Mouse (Mus musculus) small intestine, adult 2 months (tissue): Measurements from ENCODE around the gene Arid3a. TPM values are rescaled to one million over a fixed set of nuclear protein-coding genes. Genes with fewer than 3 reads are reported as not detected.

ENCODE experiments used
- H3K27ac ChIP-seq: fragments of 200-500 bp; 2 replicates; pipeline ENCODE4 v1.5.1; 2012; ENCODE audit warnings: low read depth, low read length, control low read depth, inconsistent platforms; ENCODE audit not compliant: insufficient read depth
- H3K27me3 ChIP-seq: fragments of 200-500 bp; 2 replicates; pipeline ENCODE4 v1.6.1; 2012; ENCODE audit warnings: mild to moderate bottlenecking, moderate library complexity, low read length, inconsistent platforms; ENCODE audit not compliant: control insufficient read depth, insufficient read depth
- H3K36me3 ChIP-seq: fragments of 200-500 bp; 2 replicates; pipeline ENCODE4 v1.6.1; 2012; ENCODE audit warnings: mild to moderate bottlenecking, low read length, control low read depth, inconsistent platforms; ENCODE audit not compliant: control insufficient read depth, insufficient read depth
- H3K4me1 ChIP-seq: fragments of 200-500 bp; 2 replicates; pipeline ENCODE4 v1.6.1; 2012; ENCODE audit warnings: low read length, inconsistent platforms, mixed read lengths; ENCODE audit not compliant: control insufficient read depth, insufficient read depth, insufficient read length
- H3K4me3 ChIP-seq: fragments of 200-500 bp; 2 replicates; pipeline ENCODE4 v1.5.1; 2012; ENCODE audit warnings: low read depth, mild to moderate bottlenecking, control low read depth, inconsistent platforms, low read length, moderate library complexity
- CTCF ChIP-seq: fragments of 200-500 bp; IDR thresholded peaks from 2 replicates; pipeline ENCODE4 v1.5.1; 2012; ENCODE audit warnings: low read depth, mild to moderate bottlenecking, control low read depth, inconsistent platforms, low read length, moderate library complexity, mixed read lengths; ENCODE audit not compliant: insufficient replicate concordance, insufficient read length; ENCODE audit errors: extremely low read depth
- POLR2A ChIP-seq: fragments of 200-500 bp; IDR thresholded peaks from 2 replicates; pipeline ENCODE4 v1.6.1; 2012; ENCODE audit warnings: low read depth, mild to moderate bottlenecking, control low read depth, inconsistent platforms, low read length, moderate library complexity
- WGBS: fragments of 180-500 bp; shearing (Covaris S2); methylation state at CpG from one replicate; pipeline ENCODE4 v1.1.7; 2018; 5-methylcytosine and 5-hydroxymethylcytosine counted together
- polyA plus RNA-seq: library from polyadenylated mRNA; depleted of rRNA; stranded (reverse); fragments of >200 nt; gene quantifications from 2 replicates; pipeline ENCODE4 v1.2.3, GENCODE M21; 2012

Gene Arid3a
- polyA plus RNA-seq, 1 experiment = 23.9 TPM

DNA sequence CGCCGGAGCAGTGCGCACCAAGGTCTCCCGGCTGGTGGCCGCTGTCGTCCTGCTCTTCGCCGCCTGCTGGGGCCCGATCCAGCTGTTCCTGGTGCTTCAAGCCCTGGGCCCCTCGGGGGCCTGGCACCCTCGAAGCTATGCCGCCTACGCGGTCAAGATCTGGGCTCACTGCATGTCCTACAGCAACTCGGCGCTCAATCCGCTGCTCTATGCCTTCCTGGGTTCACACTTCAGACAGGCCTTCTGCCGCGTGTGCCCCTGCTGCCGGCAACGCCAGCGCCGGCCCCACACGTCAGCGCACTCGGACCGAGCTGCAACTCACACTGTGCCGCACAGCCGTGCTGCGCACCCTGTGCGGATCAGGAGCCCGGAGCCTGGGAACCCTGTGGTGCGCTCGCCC is 5.3 kb upstream of the Arid3a start:
- Histone ChIP-seq H3K27ac (no peak overlapping the region), H3K4me3 (0 out of 2 replicates have a peak overlapping the region, but pooled peaks have one; percentile 35), H3K4me1 (peaks cover 20% of the 10 kb centered on the region), H3K27me3 (peaks cover 12% of the 10 kb centered on the region; the same call in 1 of the 2 replicates), H3K36me3 (no peaks in the 10 kb centered on the region)
- TF ChIP-seq CTCF = no peak
- TF ChIP-seq POLR2A = no peak
- WGBS = 23% methylated on average over 34 of the region's 34 CpGs

DNA sequence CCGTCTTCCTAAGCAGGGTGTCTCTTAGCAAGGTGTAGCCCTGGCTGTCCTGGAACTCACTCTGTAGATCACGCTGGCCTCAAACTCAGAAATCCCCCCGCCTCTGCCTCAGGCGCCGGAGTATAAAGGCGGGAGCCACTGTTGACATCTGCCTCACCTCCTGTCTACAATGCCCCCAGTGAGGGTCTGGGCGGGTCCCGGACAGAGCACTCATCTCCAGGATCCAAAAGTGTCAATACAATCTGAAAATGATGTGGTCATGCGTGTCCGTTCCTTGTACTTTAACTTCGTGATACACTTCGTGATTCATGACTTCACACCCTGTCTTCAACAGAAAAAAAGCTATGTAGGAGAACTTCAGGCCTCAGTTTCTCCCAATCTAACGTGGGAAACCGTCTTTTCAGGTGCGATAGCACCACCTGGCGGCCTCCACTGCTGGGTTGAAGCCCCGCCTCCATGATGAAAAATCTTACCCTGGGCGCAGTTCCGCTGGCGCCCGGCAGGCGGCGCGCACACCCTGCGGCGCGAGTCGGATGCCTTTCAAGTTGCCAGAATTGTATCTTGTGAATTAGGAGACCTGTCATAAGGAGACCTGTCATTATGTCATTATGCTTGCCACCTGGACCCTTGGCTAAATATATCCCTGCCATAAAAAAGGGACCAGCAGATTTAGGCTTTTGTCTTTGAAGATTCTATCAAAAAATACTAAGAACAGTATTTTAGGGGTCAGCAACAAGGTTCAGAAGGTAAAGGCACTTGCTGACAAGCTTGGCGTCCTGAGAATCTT is 1.7 kb upstream of the Arid3a start:
- 14% methylated on average over 29 of the region's 29 CpGs for WGBS
- H3K4me3 ChIP-seq = no peak overlapping the region

DNA sequence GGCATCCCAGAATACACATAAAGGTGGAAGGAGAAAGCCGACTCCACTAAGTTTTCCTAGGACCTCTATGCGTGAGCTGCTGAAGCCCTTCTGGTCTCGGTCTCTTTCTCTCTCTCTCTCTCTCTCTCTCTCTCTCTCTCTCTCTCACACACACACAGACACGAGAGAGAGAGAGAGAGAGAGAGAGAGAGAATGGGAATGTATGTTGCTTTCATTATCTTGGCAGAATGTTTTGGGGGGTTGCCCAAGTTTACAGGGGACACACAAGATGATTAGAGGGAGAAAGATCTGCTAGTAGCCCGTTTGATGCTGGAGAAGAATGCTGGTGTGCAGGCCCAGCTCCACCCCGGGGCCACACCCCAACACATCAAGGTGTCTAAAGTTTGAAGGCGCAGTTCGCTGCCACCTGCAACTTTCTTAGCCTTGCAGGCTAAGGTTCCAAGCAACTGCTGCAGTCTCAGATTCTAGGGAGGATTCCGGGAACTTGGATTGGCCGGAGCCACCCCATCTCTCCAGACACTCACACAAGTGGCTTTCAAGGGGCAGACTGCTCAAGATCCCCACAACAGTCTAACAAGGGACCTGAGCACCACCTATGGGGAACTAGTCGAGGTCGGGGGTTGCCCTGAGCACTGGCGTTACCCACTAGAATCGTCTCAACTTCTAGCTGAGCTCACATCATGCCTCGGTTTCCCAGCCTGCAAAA is 905 bp upstream of the Arid3a start:
- peak overlapping the region; percentile 83 for H3K4me3 ChIP-seq
- H3K27me3 ChIP-seq = peaks cover 15% of the 10 kb centered on the region
- TF ChIP-seq POLR2A = no peak
- TF ChIP-seq CTCF = no peak
- no peaks in the 10 kb centered on the region for H3K36me3 ChIP-seq
- 2% methylated on average over 15 of the region's 15 CpGs for WGBS
- H3K27ac ChIP-seq = peak overlapping the region; percentile 74
- peaks cover 14% of the 10 kb centered on the region for H3K4me1 ChIP-seq

More for the DNA sequence above, 1.7 kb upstream of the Arid3a start:
- Histone ChIP-seq H3K36me3 (no peaks in the 10 kb centered on the region), H3K27me3 (peaks cover 18% of the 10 kb centered on the region), H3K27ac (peak overlapping the region; percentile 74), H3K4me1 (peaks cover 16% of the 10 kb centered on the region)
- peak; percentile 100 for TF ChIP-seq CTCF
- TF ChIP-seq POLR2A = no peak

DNA sequence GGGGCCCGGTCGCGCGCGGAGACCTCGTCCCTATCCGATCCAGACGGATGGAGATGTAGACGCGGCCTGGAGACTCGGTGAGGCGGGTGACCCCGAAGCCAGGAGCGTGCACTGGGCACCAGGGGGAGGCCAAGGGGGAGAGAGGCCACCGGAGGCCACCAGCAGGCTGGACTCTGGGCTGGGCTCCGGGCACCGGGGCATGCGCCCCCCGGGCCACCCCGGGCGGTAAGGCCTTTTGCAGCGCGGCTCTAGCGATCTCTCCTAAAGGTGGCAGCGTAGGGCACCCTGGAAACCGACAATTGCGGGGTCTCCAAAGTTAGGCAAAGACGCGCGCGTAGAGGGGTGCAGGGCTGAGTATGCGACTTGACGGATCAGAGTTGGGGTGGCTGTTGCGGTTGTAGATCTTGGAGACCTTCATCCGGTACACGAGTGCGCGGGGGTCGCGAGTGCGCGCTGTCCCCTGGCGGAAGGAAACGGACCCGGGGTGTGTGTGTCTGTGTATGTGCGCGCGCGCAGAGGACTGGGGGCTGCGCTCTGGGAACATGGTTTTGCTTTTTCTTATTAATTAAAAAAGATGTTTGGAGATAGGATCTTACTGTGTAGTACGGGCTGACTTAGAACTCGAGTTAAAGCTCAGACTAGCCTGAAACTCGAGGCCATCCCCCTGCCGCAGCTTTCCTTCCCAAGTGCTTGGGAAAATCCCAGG is 634 bp downstream of the Arid3a start:
- H3K4me3 ChIP-seq = peak overlapping the region; percentile 83
- peaks cover 10% of the 10 kb centered on the region for H3K4me1 ChIP-seq
- peak overlapping the region; percentile 60 for H3K27ac ChIP-seq
- 0 out of 2 replicates have a peak, but pooled peaks cover 2% of the 10 kb centered on the region for H3K36me3 ChIP-seq
- no peak for TF ChIP-seq CTCF
- TF ChIP-seq POLR2A = no peak
- H3K27me3 ChIP-seq = peaks cover 6% of the 10 kb centered on the region
- WGBS = under 1% methylated on average over 54 of the region's 54 CpGs

DNA sequence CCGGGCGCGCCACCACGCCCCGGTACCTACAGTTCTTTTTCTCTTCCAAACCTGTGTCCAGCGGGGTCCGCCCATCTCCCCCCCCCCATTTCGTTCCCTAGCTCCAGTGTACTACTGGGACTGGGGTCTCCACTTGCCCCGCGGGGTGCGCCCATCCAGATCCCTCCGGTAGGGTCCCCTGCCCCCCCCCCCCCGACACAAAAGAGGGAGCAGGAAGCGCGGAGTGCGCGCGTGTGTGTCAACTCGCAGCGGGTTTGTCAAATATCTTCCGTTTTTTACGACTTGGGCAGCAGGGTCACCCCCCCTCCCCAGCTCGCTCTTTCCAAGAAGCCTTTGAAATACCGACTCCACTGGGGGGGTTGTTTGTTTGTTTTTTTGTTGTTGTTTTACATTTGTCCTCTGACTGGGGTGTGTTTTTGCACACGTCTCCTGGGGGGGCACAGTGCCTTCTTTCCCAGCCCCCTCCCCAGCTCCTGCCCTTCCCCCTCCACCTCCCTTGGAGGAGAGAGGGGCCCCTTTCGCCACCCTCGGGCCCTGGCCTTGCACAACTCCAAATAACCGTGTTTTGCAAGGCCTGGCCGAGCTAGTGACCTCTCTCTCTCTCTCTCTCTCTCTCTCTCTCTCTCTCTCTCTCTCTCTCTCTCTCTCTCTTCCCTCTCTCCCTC is 1.3 kb downstream of the Arid3a start:
- 3% methylated on average over 29 of the region's 29 CpGs for WGBS
- H3K27me3 ChIP-seq = peaks cover 6% of the 10 kb centered on the region
- peak overlapping the region; percentile 83 for H3K4me3 ChIP-seq
- peaks cover 15% of the 10 kb centered on the region for H3K4me1 ChIP-seq
- 0 out of 2 replicates have a peak, but pooled peaks cover 2% of the 10 kb centered on the region for H3K36me3 ChIP-seq
- peak overlapping the region; percentile 60 for H3K27ac ChIP-seq
- TF ChIP-seq POLR2A (no peak), CTCF (no peak)

DNA sequence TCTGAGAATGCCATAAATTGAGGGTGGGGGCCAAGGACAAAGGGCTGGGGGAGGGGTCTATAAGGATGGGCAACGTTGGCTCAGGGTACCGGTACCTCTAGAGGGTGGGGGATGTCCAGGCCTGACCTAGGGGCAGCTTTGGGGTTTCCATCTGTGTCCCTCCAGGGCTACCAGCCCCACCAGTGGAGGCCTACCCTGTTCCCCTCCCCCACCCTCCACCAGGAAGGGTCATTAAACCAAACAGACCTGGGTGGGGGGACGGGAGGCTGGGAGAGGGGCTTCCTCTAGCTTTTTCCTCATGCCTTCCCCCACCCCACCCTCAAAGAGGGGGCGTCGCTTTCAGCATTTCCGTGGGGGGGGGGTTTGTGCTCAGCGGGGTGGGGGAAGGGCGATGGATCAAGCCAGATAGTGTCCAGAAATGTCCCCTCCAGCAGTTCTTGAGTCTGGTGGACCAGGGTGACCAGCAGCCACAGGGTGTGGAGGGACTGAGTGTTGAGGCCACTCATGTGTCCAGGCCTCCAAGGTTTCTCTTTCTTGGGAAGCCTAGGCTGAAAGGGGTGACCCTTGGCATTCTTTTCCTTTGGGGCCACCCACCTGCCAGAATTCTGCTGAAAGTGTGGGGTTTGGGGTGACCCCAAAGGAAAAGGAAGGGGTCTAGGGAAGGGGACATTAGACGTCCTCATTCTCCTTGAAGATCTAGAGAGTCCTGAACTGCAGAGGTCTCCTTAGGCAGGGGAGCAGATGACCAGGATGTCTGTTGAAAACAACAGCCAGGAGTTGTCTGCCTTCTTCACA is 2.3 kb downstream of the Arid3a start:
- Histone ChIP-seq H3K4me1 (peaks cover 23% of the 10 kb centered on the region), H3K27me3 (peaks cover 6% of the 10 kb centered on the region), H3K4me3 (0 out of 2 replicates have a peak overlapping the region, but pooled peaks have one; percentile 83), H3K36me3 (0 out of 2 replicates have a peak, but pooled peaks cover 2% of the 10 kb centered on the region), H3K27ac (no peak overlapping the region)
- TF ChIP-seq CTCF (no peak), POLR2A (no peak)
- WGBS = 57% methylated on average over 9 of the region's 9 CpGs
